Mouse (Mus musculus) liver, embryonic 11.5 days (tissue): ENCODE results near the gene Lbh. TPM values are rescaled to one million over a fixed set of nuclear protein-coding genes. Genes with fewer than 3 reads are reported as not detected.

Source experiments
- ATAC-seq: fragments of 200-750 bp; cut with Nextera tagmentation; replicated peaks from 2 replicates; pipeline ENCODE4 v1.8.0; 2017; ENCODE audit warnings: moderate number of reproducible peaks, mild to moderate bottlenecking, moderate TSS enrichment, moderate library complexity; ENCODE audit not compliant: low FRiP score
- DNase-seq: peaks from one replicate; pipeline ENCODE4 v3.0.0-alpha.2; 2017; ENCODE audit warnings: low spot score
- H3K27ac ChIP-seq: fragments of 300-500 bp; sonication (generic); 2 replicates; pipeline ENCODE4 v1.5.1; 2014; ENCODE audit warnings: mild to moderate bottlenecking, low read depth, low read length, control low read depth
- H3K27me3 ChIP-seq: fragments of 300-500 bp; sonication (generic); replicated peaks from 2 replicates; pipeline ENCODE4 v1.6.1; 2014; ENCODE audit warnings: low read length, mixed read lengths; ENCODE audit not compliant: control insufficient read depth, insufficient read depth
- H3K36me3 ChIP-seq: fragments of 300-500 bp; sonication (generic); 2 replicates; pipeline ENCODE4 v1.6.1; 2014; ENCODE audit warnings: mild to moderate bottlenecking, low read length, moderate library complexity, mixed read lengths; ENCODE audit not compliant: control insufficient read depth, insufficient read depth
- H3K4me1 ChIP-seq: fragments of 300-500 bp; sonication (generic); replicated peaks from 2 replicates; pipeline ENCODE4 v1.6.1; 2014; ENCODE audit warnings: low read length, mixed read lengths; ENCODE audit not compliant: control insufficient read depth, insufficient read depth
- H3K4me2 ChIP-seq: fragments of 300-500 bp; sonication (generic); 2 replicates; pipeline ENCODE4 v1.6.1; 2014; ENCODE audit warnings: mild to moderate bottlenecking, control low read depth, moderate library complexity
- H3K4me3 ChIP-seq: fragments of 300-500 bp; sonication (generic); 2 replicates; pipeline ENCODE4 v1.5.1; 2014; ENCODE audit warnings: low read depth, low read length, control low read depth
- H3K9ac ChIP-seq: fragments of 300-500 bp; sonication (generic); 2 replicates; pipeline ENCODE4 v1.6.1; 2014; ENCODE audit warnings: low read depth, low read length, control low read depth
- H3K9me3 ChIP-seq: fragments of 300-500 bp; sonication (generic); 2 replicates; pipeline ENCODE4 v1.6.1; 2016; ENCODE audit warnings: low read length, inconsistent platforms, mixed read lengths; ENCODE audit not compliant: control insufficient read depth
- WGBS: fragments of 180-500 bp; shearing (Covaris S2); extraction: QIAGEN DNeasy Blood & Tissue Kit; methylation state at CpG from one replicate; pipeline ENCODE4 v1.1.7; 2014; 5-methylcytosine and 5-hydroxymethylcytosine counted together
- polyA plus RNA-seq: library from polyadenylated mRNA; unstranded; fragments of >200 nt; fragmentation: Nextera tagmentation; extraction: Ambion mirVana; gene quantifications from 2 replicates; pipeline ENCODE4 v1.2.1, GENCODE M21; 2014

Lbh gene
- polyA plus RNA-seq, 1 experiment from 2014 or later, result 2.3 TPM

- Histone ChIP-seq H3K4me1 (peaks cover 3% of the 10 kb centered on the region; the same call in 1 of the 2 replicates), H3K4me3 (no peak overlapping the region), H3K9me3 (no peaks in the 10 kb centered on the region), H3K27me3 (no peaks in the 10 kb centered on the region), H3K36me3 (0 out of 2 replicates have a peak, but pooled peaks cover 5% of the 10 kb centered on the region), H3K9ac (no peak overlapping the region), H3K4me2 (no peak overlapping the region; the same call in 1 of the 2 replicates), H3K27ac (no peak overlapping the region)
- DNase-seq, result no peak
- no peak for ATAC-seq
- 80% methylated on average over 12 of the region's 12 CpGs for WGBS
Measured at GRCm38 (mm10) chr17:72925804-72926617, 7.9 kb downstream of the Lbh start.

- Histone ChIP-seq H3K4me1 (peaks cover 3% of the 10 kb centered on the region; the same call in 1 of the 2 replicates), H3K4me3 (no peak overlapping the region), H3K27ac (no peak overlapping the region), H3K9ac (no peak overlapping the region), H3K36me3 (0 out of 2 replicates have a peak, but pooled peaks cover 5% of the 10 kb centered on the region), H3K27me3 (no peaks in the 10 kb centered on the region), H3K4me2 (no peak overlapping the region), H3K9me3 (no peaks in the 10 kb centered on the region)
- no peak for DNase-seq
- ATAC-seq, result no peak
- WGBS, result 63% methylated on average over 8 of the region's 8 CpGs
Measured at GRCm38 (mm10) chr17:72926994-72927393, 8.9 kb downstream of the Lbh start.

- no peak for DNase-seq
- Histone ChIP-seq H3K4me1 (peaks cover 14% of the 10 kb centered on the region), H3K4me3 (no peak overlapping the region), H3K4me2 (no peak overlapping the region), H3K9me3 (no peaks in the 10 kb centered on the region), H3K27me3 (no peaks in the 10 kb centered on the region), H3K36me3 (peaks cover 5% of the 10 kb centered on the region; the same call in 1 of the 2 replicates), H3K27ac (no peak overlapping the region), H3K9ac (no peak overlapping the region)
- ATAC-seq, result no peak
- WGBS, result 73% methylated on average over 4 of the region's 4 CpGs
Measured at GRCm38 (mm10) chr17:72933116-72933515, 15.0 kb downstream of the Lbh start.

- peaks cover 5% of the 10 kb centered on the region; the same call in 1 of the 2 replicates for H3K36me3 ChIP-seq
- no peak overlapping the region for H3K4me3 ChIP-seq
- H3K27ac ChIP-seq, result no peak overlapping the region
- no peaks in the 10 kb centered on the region for H3K9me3 ChIP-seq
- no peak overlapping the region for H3K4me2 ChIP-seq
- peaks cover 14% of the 10 kb centered on the region for H3K4me1 ChIP-seq
- H3K9ac ChIP-seq, result no peak overlapping the region
- WGBS, result 44% methylated on average over 2 of the region's 2 CpGs
- ATAC-seq (no peak), DNase-seq (no peak)
- H3K27me3 ChIP-seq, result no peaks in the 10 kb centered on the region
Measured at GRCm38 (mm10) chr17:72934146-72934545, 16.0 kb downstream of the Lbh start.

- no peak overlapping the region for H3K4me2 ChIP-seq
- no peak overlapping the region for H3K4me3 ChIP-seq
- H3K27ac ChIP-seq, result no peak overlapping the region
- ATAC-seq, result no peak
- no peak overlapping the region for H3K9ac ChIP-seq
- no peaks in the 10 kb centered on the region for H3K27me3 ChIP-seq
- WGBS, result 40% methylated on average over 3 of the region's 3 CpGs
- H3K4me1 ChIP-seq, result peaks cover 14% of the 10 kb centered on the region
- H3K9me3 ChIP-seq, result no peaks in the 10 kb centered on the region
- H3K36me3 ChIP-seq, result peaks cover 6% of the 10 kb centered on the region
- no peak for DNase-seq
Measured at GRCm38 (mm10) chr17:72934653-72935052, 16.5 kb downstream of the Lbh start.

GRCm38 (mm10) chr17:72935921-72936320 lies 17.8 kb downstream of the Lbh start:
- no peak overlapping the region for H3K4me3 ChIP-seq
- H3K9me3 ChIP-seq, result no peaks in the 10 kb centered on the region
- no peak overlapping the region for H3K4me2 ChIP-seq
- DNase-seq (no peak), ATAC-seq (no peak)
- H3K27me3 ChIP-seq, result no peaks in the 10 kb centered on the region
- H3K4me1 ChIP-seq, result peaks cover 14% of the 10 kb centered on the region
- H3K9ac ChIP-seq, result no peak overlapping the region
- H3K27ac ChIP-seq, result 0 out of 2 replicates have a peak overlapping the region, but pooled peaks have one; percentile 35
- WGBS, result 44% methylated on average over 7 of the region's 7 CpGs
- H3K36me3 ChIP-seq, result peaks cover 11% of the 10 kb centered on the region

- Histone ChIP-seq H3K9me3 (no peaks in the 10 kb centered on the region), H3K36me3 (peaks cover 11% of the 10 kb centered on the region), H3K4me3 (no peak overlapping the region), H3K4me2 (no peak overlapping the region), H3K4me1 (peaks cover 14% of the 10 kb centered on the region), H3K27ac (no peak overlapping the region), H3K9ac (no peak overlapping the region), H3K27me3 (no peaks in the 10 kb centered on the region)
- ATAC-seq (no peak), DNase-seq (no peak)
- 88% methylated on average over 3 of the region's 3 CpGs for WGBS
Measured at GRCm38 (mm10) chr17:72936336-72936735, 18.2 kb downstream of the Lbh start.

GRCm38 (mm10) chr17:72937204-72937603 lies 19.1 kb downstream of the Lbh start:
- Histone ChIP-seq H3K27ac (no peak overlapping the region), H3K4me3 (no peak overlapping the region), H3K4me2 (no peak overlapping the region), H3K36me3 (peaks cover 12% of the 10 kb centered on the region), H3K9ac (no peak overlapping the region), H3K9me3 (no peaks in the 10 kb centered on the region), H3K4me1 (peaks cover 14% of the 10 kb centered on the region), H3K27me3 (no peaks in the 10 kb centered on the region)
- 69% methylated on average over 9 of the region's 9 CpGs for WGBS
- DNase-seq, result no peak
- no peak for ATAC-seq
